Mouse (Mus musculus) brain, embryonic 18.5 days (tissue): ENCODE measurements around the gene Dgcr6.

ENCODE experiments used
- DNase-seq: peaks from one replicate; pipeline ENCODE4 v3.0.0-alpha.2; 2012; ENCODE audit warnings: low read depth, low spot score

Dgcr6 gene

GRCm38 (mm10) chr16:18070798-18071197 is 18.1 kb downstream of the Dgcr6 start:
- no peak for DNase-seq

- DNase-seq: no peak
Observed at GRCm38 (mm10) chr16:18072089-18072488, 19.4 kb downstream of the Dgcr6 start.

GRCm38 (mm10) chr16:18073259-18073962 is 20.8 kb downstream of the Dgcr6 start:
- no peak for DNase-seq

- DNase-seq: no peak
Observed at GRCm38 (mm10) chr16:18074611-18075010, 22.0 kb downstream of the Dgcr6 start.

- no peak for DNase-seq
Observed at GRCm38 (mm10) chr16:18075201-18075600, 22.5 kb downstream of the Dgcr6 start.

GRCm38 (mm10) chr16:18078314-18079015 is 25.8 kb downstream of the Dgcr6 start:
- DNase-seq: no peak

GRCm38 (mm10) chr16:18079300-18079699 is 26.6 kb downstream of the Dgcr6 start:
- DNase-seq: no peak

GRCm38 (mm10) chr16:18080171-18080570 is 27.5 kb downstream of the Dgcr6 start:
- DNase-seq: no peak

- no peak for DNase-seq
Observed at GRCm38 (mm10) chr16:18081149-18081827, 28.6 kb downstream of the Dgcr6 start.

GRCm38 (mm10) chr16:18082291-18082690 is 29.6 kb downstream of the Dgcr6 start:
- no peak for DNase-seq

GRCm38 (mm10) chr16:18083231-18083951 is 30.7 kb downstream of the Dgcr6 start:
- DNase-seq: no peak

GRCm38 (mm10) chr16:18084262-18084661 is 31.6 kb downstream of the Dgcr6 start:
- DNase-seq: no peak

- no peak for DNase-seq
Observed at GRCm38 (mm10) chr16:18087101-18087500, 34.4 kb downstream of the Dgcr6 start.

GRCm38 (mm10) chr16:18096348-18096747 is 43.7 kb downstream of the Dgcr6 start:
- DNase-seq: no peak

- DNase-seq: no peak
Observed at GRCm38 (mm10) chr16:18102816-18103215, 50.2 kb downstream of the Dgcr6 start.

GRCm38 (mm10) chr16:18103366-18103765 is 50.7 kb downstream of the Dgcr6 start:
- DNase-seq: no peak

GRCm38 (mm10) chr16:18103808-18104207 is 51.1 kb downstream of the Dgcr6 start:
- no peak for DNase-seq

GRCm38 (mm10) chr16:18108221-18108966 is 55.7 kb downstream of the Dgcr6 start:
- DNase-seq: no peak

- DNase-seq: no peak
Observed at GRCm38 (mm10) chr16:18111042-18111441, 58.4 kb downstream of the Dgcr6 start.

- no peak for DNase-seq
Observed at GRCm38 (mm10) chr16:18116467-18116866, 63.8 kb downstream of the Dgcr6 start.

GRCm38 (mm10) chr16:18118285-18118684 is 65.6 kb downstream of the Dgcr6 start:
- no peak for DNase-seq
